Mouse (Mus musculus) megakaryocyte progenitor cell, adult 5-6 weeks (primary cell): ENCODE measurements at regions not wholly inside any gene's neighbourhood (a gene's known extent, or its start where the extent isn't known, plus 50 kb on each side); places are given as distances from the start of the nearest gene placed in this dataset.

Source experiments
- ATAC-seq: replicated peaks from 2 replicates; pipeline ENCODE4 v1.8.0; 2016; ENCODE audit warnings: mild to moderate bottlenecking, moderate TSS enrichment, inconsistent platforms; ENCODE audit not compliant: poor library complexity

DNA sequence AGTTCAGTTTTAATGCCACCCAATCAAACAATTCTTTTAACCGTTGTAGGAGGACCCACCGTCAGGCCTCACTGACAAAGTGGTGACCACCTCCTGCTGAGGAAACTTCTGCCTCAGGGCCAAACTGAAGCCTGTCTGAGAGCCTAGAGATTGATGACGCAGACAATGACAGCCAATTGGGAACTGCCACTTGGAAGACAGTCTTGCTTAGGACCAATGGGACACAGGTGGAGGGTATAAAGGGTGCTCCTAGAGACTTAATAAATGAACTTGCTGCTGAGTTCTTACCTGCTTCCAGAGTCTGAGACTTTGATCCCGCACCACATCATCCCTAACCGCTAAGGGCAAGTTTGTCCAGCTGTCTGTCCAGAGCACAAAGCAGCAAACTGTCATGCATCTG lies 80.0 kb downstream of the Tbx4 start:
- no peak for ATAC-seq

DNA sequence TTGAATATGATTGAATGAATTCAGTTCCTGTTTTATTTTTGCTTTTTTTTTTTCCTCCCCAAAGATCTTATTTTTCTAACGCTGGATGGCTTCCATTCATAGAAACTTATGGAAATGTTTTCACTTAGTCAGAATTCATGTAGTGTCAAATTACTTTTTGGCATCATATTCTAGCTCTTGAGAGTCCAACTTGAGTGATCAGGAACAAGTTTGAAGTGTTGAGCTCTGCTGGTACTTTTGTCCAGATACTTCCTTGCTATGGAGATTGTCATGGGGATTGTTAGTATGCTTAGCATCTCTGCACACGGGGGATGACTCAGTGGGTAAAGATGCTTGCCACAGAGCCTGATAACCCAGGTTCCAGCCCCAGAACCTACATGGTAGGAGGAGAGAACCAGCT lies 84.1 kb downstream of the Tbx4 start:
- no peak for ATAC-seq

DNA sequence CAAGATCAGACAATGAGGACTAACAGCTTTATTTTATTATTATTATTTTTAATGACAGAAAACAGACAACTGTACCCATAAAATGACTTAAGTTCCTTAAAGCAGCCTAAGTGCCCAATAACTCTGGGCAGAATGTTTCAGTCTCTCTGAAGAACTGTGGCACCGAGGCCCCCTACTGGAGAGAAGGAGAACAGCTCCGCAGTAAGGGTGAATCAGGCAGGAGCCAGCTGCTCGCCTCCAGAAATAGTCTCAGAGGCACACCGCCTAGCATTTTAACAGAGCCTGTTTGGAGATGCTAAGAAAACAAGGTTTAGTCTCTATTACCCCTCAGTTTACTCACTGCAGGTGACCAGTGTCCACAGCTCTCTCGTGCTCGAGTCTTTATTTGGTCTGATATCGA lies 86.2 kb downstream of the Tbx4 start:
- peak; percentile 92 for ATAC-seq

DNA sequence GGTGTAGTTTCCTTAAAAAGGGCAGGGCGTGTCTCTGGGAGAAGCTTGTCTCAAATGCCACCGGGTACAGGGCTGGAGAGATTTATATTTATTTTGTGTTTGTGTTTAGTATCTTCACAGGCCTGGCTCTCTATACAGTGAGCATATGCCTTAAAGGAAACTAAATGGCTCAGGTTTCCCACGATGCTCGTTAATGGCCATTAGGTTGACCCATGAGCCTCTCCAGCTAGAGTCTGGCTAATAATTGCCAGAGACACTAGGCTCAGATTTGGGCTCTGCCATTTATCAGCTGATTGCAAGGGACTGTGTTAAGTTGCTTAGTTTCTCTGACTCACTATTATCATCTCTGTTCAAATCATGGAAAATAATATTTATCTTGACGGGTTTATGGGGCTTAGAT lies 87.5 kb downstream of the Tbx4 start:
- no peak for ATAC-seq

DNA sequence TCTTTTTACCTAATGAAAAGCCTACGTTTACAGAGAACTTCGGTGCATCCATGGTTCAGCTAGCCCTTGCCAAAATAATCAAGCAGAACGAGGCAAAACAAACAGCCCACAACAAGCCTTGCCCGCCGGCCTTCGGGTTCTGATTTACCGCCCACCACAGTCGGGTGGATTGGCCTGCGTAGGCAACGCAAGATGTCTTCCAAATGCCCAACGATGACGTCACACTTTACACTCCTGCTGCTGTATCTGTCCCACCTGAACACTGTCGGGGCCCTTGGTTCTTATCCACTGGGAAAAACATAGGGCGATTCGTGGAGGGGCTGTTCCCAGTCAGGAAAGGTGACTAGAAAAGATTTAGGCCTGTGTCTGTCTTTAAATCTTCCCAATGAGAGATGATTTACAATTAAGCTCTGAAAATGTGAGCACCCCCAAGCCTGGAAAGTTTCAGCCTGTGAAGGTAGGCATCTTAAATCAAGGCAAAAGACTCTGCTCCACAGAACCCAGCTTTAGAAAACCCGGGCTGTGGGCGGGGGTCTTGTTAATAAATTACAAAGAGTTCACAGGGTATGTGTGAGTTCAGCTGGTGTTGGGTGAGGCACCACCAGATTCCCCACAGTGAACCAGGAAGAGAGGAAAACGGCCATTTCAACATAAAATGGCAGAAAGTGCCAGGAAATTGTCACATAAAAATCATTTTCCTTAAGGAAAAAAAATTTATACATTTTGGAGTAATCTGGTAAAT lies 90.6 kb downstream of the Tbx4 start:
- no peak for ATAC-seq

DNA sequence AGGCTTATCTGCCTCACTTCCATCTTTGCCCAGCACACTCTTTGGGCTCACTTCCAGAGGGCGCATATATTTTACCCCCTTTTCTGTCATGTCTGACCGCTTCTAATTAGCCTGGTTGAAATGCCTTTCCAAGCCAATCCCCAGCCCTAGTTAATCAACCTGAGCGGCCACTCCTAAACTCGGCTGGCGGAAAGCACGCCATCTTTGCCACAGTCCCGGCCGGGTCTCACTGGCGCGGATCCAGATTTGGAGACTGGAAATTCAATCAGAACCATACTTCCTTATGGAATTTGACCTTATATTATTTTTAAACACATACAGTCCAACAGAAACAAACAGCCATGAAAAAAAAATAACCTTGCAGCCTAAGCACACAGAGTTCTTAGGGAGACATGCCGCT lies 94.2 kb downstream of the Tbx4 start:
- ATAC-seq: no peak

DNA sequence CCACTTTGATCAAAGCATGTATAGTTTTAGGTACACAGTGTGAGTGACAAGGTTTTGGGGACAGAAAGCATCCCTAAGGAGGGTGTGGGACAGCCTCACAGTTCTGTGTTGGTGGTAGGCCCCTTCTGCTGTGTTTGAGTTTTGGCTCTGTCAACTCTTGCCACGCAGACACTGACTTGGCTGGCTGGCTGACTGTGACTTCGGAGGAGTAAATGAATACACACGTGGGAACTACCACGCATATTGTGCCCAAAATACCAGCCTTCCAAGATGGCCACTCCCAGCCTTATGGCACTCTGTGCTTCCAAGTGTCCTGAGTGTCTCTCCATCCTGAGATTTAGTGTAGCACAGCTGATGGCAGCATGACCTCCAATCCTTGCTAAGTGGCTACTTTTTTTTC lies 95.3 kb downstream of the Tbx4 start:
- ATAC-seq: no peak

DNA sequence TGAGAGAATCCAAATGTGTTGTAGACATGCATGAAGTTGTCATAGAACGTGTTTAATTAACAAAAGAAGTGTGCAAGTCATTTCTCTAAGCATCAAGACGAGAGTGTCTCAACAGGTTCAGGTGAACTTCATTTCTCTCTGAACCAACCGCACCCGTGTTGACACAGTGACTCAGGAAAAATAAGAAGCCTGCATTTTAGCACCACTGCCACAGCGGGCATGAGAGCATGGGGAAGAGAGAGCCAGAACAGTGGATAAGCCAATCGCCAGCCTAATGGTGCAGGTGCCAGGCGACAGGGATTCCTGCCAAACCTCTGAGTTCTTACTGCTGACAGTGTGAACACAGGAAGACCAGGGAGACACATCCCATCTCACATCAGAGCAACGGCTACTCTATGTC lies 100.1 kb downstream of the Tbx4 start:
- ATAC-seq: no peak

DNA sequence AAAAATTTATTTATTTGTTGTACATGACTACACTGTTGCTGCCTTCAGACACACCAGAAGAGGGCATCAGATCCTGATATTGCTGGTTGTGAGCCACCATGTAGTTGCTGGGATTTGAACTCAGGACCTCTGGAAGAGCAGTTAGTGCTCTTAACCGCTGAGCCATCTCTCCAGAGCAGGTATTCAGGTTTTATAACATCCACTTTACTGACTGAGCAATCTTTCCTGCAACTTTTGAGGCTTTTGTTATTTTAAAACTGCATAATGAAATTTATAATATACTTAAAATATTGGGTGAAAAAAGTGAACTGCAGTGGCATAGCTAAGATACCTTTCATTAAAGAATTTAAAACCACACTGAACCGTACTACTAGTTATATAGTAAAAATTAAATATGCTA lies 101.0 kb downstream of the Tbx4 start:
- ATAC-seq: no peak

DNA sequence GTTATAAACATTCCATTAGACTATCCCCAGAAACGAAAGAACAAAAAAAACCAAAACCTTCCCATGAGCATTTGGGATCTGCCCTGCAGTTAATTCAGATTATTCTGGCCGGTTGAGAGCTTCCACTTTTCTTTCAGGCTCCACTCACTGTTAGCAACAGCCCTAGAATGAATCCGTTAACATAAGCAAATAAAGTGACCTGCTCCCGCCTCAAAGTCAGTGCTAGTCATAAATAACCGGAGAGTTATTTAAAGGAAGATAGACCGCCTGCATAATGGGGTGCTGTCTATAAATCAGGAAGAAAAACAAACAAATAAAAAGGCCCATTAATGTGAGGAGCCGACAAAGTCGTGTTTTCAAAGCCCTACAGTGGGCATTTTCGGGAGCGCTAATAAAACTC lies 103.3 kb downstream of the Tbx4 start:
- ATAC-seq: no peak

DNA sequence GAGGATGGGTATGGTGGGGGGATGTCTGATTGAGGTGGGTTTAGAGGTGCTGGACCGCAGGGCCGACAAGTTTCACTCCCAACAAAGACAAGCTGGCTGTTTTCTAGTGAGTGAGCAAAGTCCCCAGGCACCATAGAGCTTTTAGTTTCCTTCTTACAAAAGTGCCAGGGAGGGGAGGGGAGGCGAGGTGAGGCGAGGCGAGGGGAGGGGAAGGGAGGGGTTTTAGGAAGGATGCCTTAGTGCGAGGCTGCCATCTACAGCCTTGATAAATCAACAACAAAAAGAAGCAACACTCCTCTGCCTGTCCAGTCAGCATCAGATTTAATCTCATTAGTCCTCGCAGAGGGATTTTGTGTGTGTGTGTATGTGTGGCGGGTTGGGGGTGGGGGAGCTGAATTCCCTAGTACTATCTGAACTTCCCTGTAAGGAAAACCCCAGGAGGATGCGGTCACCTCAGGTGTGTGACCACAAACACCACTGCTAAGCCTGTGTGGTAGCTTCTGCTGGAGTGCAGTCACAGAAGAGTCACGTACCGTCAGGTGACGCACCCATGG lies 103.8 kb downstream of the Tbx4 start:
- peak; percentile 63; the same call in 1 of the 2 replicates for ATAC-seq

DNA sequence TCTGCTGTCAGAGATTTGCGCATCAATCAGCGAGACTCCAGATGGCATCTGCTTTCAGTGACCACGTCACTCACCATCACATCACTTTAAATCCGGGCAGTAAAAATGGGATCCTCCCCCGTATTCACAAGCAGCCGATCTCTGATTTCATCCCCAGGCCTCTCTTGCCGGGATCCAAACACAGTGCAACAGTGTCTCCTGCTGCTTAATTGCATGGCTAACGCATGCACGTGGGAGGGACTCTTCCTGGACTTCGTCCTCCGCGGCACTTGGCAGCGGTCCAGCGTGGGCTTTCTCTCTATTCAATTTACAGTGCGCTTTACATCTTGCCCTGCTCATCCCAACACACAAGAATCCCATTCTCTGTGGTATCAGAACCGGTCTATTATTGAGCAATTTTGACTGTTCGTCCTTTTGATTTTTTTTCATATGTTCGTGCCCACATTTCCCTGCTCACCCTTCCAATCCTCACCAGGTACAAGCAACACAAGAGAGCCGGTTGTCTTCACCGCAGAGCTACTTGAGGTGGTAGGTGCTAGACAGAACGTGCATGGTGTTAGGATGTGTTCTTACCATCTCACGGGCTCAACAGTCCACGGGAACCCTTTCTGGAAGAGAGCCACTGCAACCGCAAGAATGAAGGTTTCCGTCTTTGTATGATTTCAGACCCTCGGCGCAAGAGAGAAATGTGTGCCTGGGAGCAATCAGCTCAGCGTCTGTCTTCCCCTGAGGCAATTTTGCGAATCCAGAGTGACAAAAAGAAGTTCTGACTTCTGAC lies 109.3 kb downstream of the Tbx4 start:
- no peak for ATAC-seq

DNA sequence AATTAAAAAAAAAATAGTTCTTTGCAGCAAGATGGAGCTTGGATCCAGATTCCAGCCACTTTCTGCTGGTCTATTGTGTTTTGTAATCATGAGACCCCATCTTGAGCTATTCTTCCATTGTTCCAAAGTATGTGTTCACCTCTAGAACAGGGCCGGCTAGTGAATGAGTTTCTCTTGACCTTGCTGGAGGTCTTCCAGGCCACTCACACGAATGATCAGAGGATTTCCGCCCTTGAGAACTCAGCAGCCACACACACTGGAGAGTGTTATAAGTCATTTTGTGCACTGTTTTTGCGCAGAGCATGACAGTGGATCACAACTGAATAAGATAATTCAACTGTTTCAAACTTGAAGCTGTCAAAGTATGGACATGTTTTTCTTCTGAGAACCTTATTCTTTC lies 110.5 kb downstream of the Tbx4 start:
- no peak for ATAC-seq

DNA sequence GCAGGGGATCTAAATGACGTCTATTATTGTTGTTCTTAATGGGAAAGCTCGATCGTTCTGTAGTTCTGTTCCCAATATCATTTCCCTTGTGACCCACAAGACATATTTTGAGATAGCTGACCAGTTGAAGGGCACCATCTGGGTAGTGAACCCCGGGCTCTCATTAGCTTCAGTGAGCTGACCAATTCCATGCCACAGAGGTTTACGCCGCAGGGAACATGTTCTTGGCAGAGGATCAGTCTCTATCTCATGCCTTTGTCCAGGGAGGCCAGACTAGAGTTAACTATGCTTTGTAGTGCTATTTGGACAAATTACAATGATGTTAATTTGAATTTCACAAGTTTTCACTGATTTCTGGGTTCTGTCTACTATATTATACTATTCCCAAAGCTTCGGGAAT lies 117.1 kb downstream of the Tbx4 start:
- no peak for ATAC-seq

DNA sequence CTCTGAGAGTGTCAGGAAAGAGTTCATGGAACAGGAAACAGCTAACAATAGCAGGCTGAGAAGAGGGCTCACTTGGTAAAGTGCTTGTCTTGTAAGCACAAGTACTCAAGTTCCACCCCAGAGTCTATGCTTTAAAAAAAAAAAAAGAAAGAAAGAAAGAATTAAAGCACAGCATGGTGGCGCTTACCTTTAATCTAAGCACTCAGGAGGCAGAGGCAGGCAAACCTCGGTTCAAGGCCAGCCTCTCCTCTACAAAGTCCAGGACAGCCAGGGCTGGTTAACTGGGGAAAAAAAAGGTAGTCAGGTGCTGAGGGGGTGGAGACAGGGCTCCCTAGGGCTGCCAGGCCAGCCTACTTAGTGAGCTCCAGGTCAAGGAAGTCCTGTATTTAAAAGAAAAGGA lies 119.1 kb downstream of the Tbx4 start:
- no peak for ATAC-seq

DNA sequence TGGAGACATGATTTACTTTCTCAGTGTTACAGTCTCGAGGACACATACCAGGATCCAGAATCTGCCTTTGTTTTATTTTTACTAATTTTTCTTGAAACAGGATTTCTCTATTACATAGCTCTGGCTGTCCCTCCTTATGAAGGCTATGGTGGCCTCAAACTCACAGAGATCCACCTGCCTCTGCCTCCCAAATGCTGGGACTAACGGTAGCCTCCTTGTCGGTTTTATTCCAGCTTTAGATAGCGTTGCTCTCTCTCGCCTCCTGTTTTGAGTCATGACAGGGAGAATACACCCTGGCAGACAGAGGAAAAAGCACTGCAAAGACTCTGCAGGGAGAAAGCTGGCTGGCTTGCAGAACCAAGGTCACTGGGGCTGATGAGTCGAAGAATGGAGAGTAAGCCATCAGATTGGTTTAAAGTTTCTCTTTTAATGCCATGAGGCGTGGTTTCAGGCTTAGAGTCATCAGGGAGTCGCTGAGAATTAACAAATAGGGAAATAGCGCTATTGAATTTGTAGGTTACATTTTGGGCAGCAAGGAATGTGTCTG lies 119.8 kb downstream of the Tbx4 start:
- no peak for ATAC-seq

DNA sequence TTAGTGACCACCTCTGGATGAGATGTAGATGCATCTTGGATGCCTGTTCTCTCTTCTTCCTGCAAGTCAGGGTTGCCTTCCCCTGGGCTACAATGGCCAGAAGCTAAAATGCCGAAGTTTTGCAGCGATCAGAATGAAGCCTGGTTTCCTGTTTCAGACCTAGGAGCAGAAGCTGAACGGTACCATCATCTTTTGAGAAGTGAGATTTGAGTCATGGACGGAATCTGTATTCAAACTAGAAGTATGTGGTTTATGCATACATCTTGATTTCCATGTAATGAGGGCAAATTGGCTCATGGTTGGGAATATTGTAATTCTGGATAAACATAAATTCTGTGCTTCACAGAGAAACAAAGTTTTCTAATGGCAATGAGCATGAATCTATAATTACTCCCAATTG lies 120.6 kb downstream of the Tbx4 start:
- no peak for ATAC-seq
